Mouse (Mus musculus): ENCODE data around the gene Tex9.

Gene Tex9

DNA sequence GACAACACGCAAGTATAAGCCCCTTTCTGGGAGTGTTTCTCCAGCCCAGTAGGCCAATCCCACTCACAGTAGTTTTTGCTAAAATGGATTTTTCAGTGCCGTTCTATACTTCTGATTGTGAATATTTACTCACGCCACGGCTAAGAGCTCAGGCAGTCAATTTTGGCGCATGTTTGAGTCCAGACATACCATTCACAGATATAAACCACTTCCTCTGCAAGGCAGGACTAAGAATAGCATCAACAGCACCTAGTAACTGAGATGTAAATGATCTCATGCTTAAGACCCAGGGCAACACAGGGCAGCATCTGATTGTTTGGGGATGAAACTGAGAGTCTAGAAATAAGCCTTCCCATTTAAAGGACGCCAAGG, at the start of gene Tex9:
Gene Tex9 (minus strand): TSS at position 19 of the 372 bp plus-strand sequence.
- no peaks in the 10 kb centered on the region for H3K27me3 ChIP-seq (ENCODE audit: insufficient read depth, low read length)
- H3K36me3 ChIP-seq (ENCODE audit: insufficient read depth, low read length) = peaks cover 16% of the 10 kb centered on the region; the same call in 1 of the 2 replicates
- H3K9me3 ChIP-seq (ENCODE audit: low read length) = no peaks in the 10 kb centered on the region
- peaks cover 36% of the 10 kb centered on the region for H3K4me1 ChIP-seq (replicated peaks; ENCODE audit: low read depth, low read length)
- peak within 1 kb of the TSS; percentile 93 for H3K4me3 ChIP-seq (replicated peaks; ENCODE audit: low read length)
- TF ChIP-seq CTCF (conservative IDR thresholded peaks at IDR 0.05; ENCODE audit: low read length) (no peak), POU5F1 (IDR thresholded peaks at IDR 0.05; ENCODE audit: borderline replicate concordance, low read length) (no peak), NANOG (IDR thresholded peaks at IDR 0.05; ENCODE audit: borderline replicate concordance, low read length) (no peak)

DNA sequence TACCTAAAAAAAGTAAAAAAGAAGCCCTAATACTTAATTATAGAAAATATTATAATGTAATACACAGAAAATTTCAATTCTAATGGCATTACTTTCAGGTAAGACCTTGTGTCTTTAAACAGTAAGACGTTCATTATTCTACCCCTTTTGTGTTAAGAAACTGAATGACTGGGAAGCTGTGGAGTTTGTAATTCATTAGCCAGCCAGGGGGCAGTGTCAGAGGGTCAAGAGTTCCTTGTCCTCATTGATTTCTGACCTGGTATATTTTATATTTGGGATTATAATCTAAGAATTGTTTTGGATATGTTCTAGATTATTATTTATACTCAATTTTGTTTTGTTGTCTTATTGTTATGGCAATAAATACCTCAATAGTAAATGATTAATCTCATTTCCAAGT, 45.1 kb upstream of the Tex9 start:
- Histone ChIP-seq H3K4me1 (replicated peaks; ENCODE audit: low read depth, low read length) (peaks cover 24% of the 10 kb centered on the region), H3K4me3 (replicated peaks; ENCODE audit: low read length) (no peak overlapping the region), H3K9me3 (ENCODE audit: low read length) (no peaks in the 10 kb centered on the region), H3K27me3 (ENCODE audit: insufficient read depth, low read length) (no peaks in the 10 kb centered on the region), H3K36me3 (ENCODE audit: insufficient read depth, low read length) (peaks cover 5% of the 10 kb centered on the region)
- TF ChIP-seq NANOG (IDR thresholded peaks at IDR 0.05; ENCODE audit: borderline replicate concordance, low read length) (no peak), CTCF (conservative IDR thresholded peaks at IDR 0.05; ENCODE audit: low read length) (peak; percentile 16; the same call in 1 of the 2 replicates)

DNA sequence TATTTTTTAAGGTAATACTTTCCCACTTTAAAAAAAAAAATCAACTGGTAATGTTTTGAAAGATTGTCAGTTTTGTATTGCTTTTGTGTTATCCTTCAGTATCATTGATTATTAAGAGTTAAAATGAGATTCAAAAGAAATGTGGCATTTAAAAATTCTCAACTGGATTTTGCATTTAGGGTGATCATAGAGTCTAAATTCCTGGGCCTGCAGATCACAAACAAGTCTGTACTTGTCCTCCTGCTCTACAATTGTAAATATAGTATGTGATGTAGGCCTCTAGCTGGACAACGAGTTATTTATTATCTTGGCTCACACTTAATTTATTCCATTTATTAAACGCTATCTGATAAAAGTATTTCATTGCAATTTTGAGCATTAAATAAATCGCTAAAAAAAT, 43.4 kb upstream of the Tex9 start:
- H3K9me3 ChIP-seq (ENCODE audit: low read length) = no peaks in the 10 kb centered on the region
- no peak overlapping the region for H3K4me3 ChIP-seq (replicated peaks; ENCODE audit: low read length)
- H3K36me3 ChIP-seq (ENCODE audit: insufficient read depth, low read length) = peaks cover 3% of the 10 kb centered on the region
- no peaks in the 10 kb centered on the region for H3K27me3 ChIP-seq (ENCODE audit: insufficient read depth, low read length)
- H3K4me1 ChIP-seq (replicated peaks; ENCODE audit: low read depth, low read length) = peaks cover 34% of the 10 kb centered on the region
- TF ChIP-seq CTCF (conservative IDR thresholded peaks at IDR 0.05; ENCODE audit: low read length) (no peak), NANOG (IDR thresholded peaks at IDR 0.05; ENCODE audit: borderline replicate concordance, low read length) (no peak), POU5F1 (IDR thresholded peaks at IDR 0.05; ENCODE audit: borderline replicate concordance, low read length) (no peak)

DNA sequence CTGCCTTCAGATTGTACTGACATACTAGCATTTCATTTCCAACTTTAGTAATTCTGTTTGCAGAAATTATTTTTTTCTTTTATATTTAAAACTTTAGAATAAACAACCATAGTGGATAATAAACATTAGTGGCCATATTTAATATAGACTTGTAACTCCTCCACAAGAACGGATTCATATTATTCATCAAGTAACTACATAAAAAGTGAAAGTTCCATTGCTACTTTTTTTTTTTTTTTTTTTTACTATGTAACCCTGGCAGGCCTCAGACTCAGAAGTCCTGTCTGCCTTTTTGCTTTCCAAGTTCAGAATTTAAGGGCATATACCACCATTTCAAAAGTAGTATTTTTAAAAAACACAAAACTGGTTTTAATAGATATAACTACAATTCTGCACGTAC, 43.0 kb upstream of the Tex9 start:
- Histone ChIP-seq H3K4me3 (replicated peaks; ENCODE audit: low read length) (no peak overlapping the region), H3K36me3 (ENCODE audit: insufficient read depth, low read length) (no peaks in the 10 kb centered on the region), H3K9me3 (ENCODE audit: low read length) (no peaks in the 10 kb centered on the region), H3K27me3 (ENCODE audit: insufficient read depth, low read length) (no peaks in the 10 kb centered on the region), H3K4me1 (replicated peaks; ENCODE audit: low read depth, low read length) (peaks cover 34% of the 10 kb centered on the region)
- TF ChIP-seq NANOG (IDR thresholded peaks at IDR 0.05; ENCODE audit: borderline replicate concordance, low read length) (no peak), POU5F1 (IDR thresholded peaks at IDR 0.05; ENCODE audit: borderline replicate concordance, low read length) (no peak), CTCF (conservative IDR thresholded peaks at IDR 0.05; ENCODE audit: low read length) (no peak)

DNA sequence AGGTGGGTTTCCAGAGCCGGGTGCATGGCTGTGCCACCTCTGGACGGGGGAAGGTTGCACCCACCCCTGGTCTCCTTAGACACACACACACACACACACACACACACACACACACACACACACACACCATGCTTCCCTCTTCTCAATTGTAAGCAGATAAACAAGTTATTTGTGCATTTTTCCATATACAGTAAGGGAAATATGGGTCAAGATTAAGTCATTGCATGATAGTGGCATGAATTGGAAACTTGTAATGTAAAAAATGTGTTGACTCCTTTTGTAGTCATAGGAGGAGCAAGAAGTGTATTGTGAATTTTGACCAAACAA, 41.0 kb upstream of the Tex9 start:
- TF ChIP-seq NANOG (IDR thresholded peaks at IDR 0.05; ENCODE audit: borderline replicate concordance, low read length) = no peak
- no peak for TF ChIP-seq CTCF (conservative IDR thresholded peaks at IDR 0.05; ENCODE audit: low read length)
- TF ChIP-seq POU5F1 (IDR thresholded peaks at IDR 0.05; ENCODE audit: borderline replicate concordance, low read length) = no peak
- Histone ChIP-seq H3K4me1 (replicated peaks; ENCODE audit: low read depth, low read length) (peaks cover 34% of the 10 kb centered on the region), H3K27me3 (ENCODE audit: insufficient read depth, low read length) (no peaks in the 10 kb centered on the region), H3K9me3 (ENCODE audit: low read length) (no peaks in the 10 kb centered on the region), H3K4me3 (replicated peaks; ENCODE audit: low read length) (peak overlapping the region; percentile 97), H3K36me3 (ENCODE audit: insufficient read depth, low read length) (no peaks in the 10 kb centered on the region)

DNA sequence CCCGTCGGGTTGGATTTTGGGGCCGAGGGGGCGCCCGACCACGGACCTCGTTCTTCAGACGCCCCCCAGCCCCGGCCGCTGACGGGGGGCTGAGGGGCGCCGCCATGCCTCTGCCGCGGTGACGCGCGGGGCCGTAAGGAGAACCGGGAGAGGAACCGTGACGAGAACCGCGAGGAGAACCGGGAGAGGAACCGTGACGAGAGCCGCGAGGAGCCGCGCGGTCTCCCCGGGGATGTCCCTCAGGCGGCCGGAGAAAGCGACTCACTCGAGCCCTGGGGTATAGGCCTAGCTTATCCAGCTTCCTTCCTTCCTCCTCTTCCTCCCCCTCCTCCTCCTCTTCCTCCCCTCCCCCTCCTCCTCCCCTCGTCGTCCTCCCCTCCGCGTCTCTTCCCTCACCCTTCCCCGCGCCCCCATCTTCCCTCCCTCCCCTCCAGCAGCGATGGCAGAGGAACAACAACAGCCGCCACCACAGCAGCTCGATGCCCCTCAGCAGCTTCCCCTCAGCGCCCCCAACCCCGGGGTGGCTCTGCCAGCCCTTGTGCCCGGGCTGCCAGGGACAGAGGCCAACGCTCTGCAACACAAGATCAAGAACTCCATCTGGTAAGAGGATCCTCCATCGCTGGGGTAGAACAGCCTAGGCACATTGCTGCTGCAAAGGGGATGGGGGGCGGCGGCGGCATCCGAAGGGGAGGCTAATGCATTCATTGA, 40.5 kb upstream of the Tex9 start:
- TF ChIP-seq POU5F1 (IDR thresholded peaks at IDR 0.05; ENCODE audit: borderline replicate concordance, low read length) (no peak), CTCF (conservative IDR thresholded peaks at IDR 0.05; ENCODE audit: low read length) (no peak), NANOG (IDR thresholded peaks at IDR 0.05; ENCODE audit: borderline replicate concordance, low read length) (no peak)
- peaks cover 34% of the 10 kb centered on the region for H3K4me1 ChIP-seq (replicated peaks; ENCODE audit: low read depth, low read length)
- no peaks in the 10 kb centered on the region for H3K36me3 ChIP-seq (ENCODE audit: insufficient read depth, low read length)
- H3K4me3 ChIP-seq (replicated peaks; ENCODE audit: low read length) = peak overlapping the region; percentile 97
- no peaks in the 10 kb centered on the region for H3K27me3 ChIP-seq (ENCODE audit: insufficient read depth, low read length)
- no peaks in the 10 kb centered on the region for H3K9me3 ChIP-seq (ENCODE audit: low read length)

DNA sequence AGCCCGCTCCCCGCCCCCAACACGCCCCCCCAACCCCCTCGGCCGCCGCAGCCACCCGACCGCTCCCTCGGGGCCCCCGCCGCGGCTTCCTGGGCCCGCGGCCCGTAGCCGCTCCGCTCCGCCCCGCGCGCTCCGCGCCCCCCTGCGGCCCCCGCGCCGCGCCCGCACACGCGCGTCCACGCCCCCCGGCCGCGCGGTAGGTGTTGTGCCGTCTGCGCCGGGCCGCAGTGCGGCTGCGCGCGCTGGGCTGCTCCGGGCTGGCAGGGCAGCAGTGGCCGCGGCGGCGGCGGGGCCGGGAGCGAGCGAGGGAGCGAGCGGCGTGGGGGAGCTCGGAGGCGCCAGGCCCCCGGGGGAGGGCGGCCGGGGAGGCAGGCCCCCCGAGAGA, 40.0 kb upstream of the Tex9 start, which contains the start of gene Rfx7:
Gene Rfx7 (plus strand): TSS at position 245 of the 385 bp plus-strand sequence.
- no peaks in the 10 kb centered on the region for H3K36me3 ChIP-seq (ENCODE audit: insufficient read depth, low read length)
- H3K27me3 ChIP-seq (ENCODE audit: insufficient read depth, low read length) = 0 out of 2 replicates have a peak, but pooled peaks cover 3% of the 10 kb centered on the region
- peak within 1 kb of the TSS; percentile 97 for H3K4me3 ChIP-seq (replicated peaks; ENCODE audit: low read length)
- H3K4me1 ChIP-seq (replicated peaks; ENCODE audit: low read depth, low read length) = peaks cover 34% of the 10 kb centered on the region
- no peaks in the 10 kb centered on the region for H3K9me3 ChIP-seq (ENCODE audit: low read length)
- TF ChIP-seq CTCF (conservative IDR thresholded peaks at IDR 0.05; ENCODE audit: low read length) = no peak
- no peak for TF ChIP-seq POU5F1 (IDR thresholded peaks at IDR 0.05; ENCODE audit: borderline replicate concordance, low read length)
- no peak for TF ChIP-seq NANOG (IDR thresholded peaks at IDR 0.05; ENCODE audit: borderline replicate concordance, low read length)

DNA sequence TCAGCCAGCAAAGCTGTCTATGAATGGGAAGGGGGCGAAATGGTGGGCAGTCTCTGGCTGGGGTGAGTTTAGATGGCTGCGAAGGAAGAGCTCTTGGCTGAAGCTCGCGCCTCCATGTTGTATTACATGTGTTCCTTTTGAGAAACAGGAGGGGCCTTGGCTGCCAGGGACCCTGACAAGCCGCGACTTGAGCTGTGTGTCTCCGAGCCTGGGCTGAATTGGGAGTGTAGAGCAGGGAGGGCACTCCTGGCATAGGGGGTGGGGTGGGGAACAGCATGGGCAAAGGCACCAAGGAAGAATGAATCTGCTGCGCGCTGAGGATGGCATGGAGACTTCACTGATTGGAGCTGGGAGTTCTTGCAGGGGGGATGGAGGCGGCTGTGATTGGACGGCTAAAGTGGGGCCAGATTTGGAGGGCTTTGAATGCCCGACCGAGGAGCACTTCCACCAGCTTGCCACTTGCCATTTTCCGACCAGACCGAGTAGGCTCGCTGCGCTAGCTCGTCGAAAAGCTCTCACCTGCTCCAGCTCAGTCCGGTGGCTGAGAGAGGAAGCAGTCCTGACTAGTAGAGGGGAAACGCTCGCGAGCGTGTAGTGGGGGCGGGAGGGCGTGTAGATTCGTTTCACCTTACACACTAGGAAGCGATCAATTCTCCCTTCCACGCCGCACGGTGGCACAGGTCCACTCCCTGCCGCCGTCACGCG, 39.4 kb upstream of the Tex9 start:
- 0 out of 2 replicates have a peak, but pooled peaks cover 3% of the 10 kb centered on the region for H3K27me3 ChIP-seq (ENCODE audit: insufficient read depth, low read length)
- peaks cover 34% of the 10 kb centered on the region for H3K4me1 ChIP-seq (replicated peaks; ENCODE audit: low read depth, low read length)
- no peaks in the 10 kb centered on the region for H3K36me3 ChIP-seq (ENCODE audit: insufficient read depth, low read length)
- no peaks in the 10 kb centered on the region for H3K9me3 ChIP-seq (ENCODE audit: low read length)
- peak overlapping the region; percentile 97 for H3K4me3 ChIP-seq (replicated peaks; ENCODE audit: low read length)
- TF ChIP-seq CTCF (conservative IDR thresholded peaks at IDR 0.05; ENCODE audit: low read length) (no peak), POU5F1 (IDR thresholded peaks at IDR 0.05; ENCODE audit: borderline replicate concordance, low read length) (no peak), NANOG (IDR thresholded peaks at IDR 0.05; ENCODE audit: borderline replicate concordance, low read length) (no peak)

Measured in E14TG2a.4 (cell line).